Mouse (Mus musculus) fibroblast of lung, adult 2 months (primary cell): ENCODE measurements around the gene Grn.
"Not testable (repeated sequence)": the region's sequence is repeated elsewhere in the genome, so short reads cannot be mapped to it uniquely, and the experiment has no call there.

Experiments used
- DNase-seq: peaks from one replicate; pipeline ENCODE4 v3.0.0-alpha.2; 2011; ENCODE audit warnings: low read depth

Gene Grn

DNA sequence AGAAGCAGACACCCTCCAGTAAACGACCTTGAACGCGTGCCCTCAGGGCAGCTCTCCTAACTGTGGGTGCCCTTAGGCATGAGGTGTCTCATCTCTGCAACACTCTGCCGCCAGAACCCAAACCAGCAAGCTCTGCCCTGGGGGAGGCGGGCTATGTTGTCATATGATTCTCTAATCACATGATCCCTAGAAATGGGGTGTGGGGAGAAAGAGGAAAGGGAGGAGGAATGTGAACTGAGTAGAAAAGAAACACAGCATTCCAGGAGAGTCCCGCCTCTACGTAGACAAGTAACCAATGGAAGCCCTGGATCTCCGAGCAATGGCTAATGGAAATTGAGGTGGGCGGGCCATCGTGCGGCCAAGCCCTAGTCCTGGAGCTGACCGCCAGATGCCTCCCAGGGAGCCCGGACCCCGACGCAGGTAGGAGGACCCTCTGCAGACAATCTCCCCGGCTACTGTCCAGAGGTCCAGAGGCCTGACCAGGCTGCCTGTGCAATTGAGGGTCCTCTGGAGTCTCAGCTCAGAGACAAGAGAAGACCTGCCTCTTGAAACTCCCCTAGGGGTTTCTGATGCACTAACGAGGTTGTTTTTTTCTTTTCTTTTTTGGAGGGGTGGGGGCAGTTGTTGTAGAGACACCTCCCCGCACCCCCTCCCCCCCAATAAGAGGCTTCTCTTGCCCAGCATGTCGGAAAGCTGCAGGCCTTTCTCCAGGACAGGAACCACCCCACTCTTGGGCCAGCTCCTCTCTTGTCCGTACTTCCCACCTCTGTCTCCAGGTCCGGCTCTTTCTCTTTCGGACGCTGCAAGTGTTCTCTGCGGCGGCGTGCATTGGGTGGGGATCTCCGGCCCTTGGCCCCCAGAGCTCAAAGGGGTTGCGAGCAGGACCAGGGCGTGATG is at the start of gene Grn:
TSS of gene Grn (plus strand) at position 195 of the 897 bp plus-strand sequence.
- peak; percentile 96 for DNase-seq

DNA sequence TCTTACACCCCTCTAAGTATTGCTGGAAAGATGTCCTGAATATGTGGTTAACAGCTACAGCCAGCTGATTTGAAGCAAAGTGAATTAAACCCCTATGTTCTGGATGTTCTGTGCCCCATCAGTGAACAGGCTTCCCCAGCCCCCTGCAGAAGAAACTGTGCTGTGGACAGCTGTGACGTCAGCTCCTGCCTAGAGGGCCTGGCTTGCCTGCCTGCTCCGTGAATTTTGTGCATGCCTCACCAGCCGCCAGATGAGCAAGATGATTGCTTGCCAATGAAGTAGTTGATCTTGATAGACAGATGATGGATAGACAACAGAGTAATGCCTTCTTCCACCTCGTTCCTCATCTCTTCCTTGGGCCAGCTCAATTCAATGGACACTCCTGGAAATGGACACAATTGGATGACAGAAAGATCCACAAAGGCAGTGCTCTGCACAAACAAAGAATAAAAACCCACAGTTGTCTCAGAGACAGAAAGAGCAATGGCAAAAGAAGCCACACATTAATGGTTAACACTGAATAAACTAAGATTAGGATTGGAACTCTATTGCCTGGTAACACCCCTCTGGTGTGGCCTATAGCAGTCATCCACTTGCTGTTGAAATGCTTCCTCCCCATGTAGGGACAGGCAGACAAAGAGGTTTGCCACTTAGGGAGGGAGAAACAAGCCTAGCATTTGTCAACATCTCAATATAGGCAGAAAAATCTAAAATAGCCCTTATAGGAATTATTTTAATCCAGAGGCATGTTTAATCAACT is 48.6 kb upstream of the Grn start:
- DNase-seq: no peak

DNA sequence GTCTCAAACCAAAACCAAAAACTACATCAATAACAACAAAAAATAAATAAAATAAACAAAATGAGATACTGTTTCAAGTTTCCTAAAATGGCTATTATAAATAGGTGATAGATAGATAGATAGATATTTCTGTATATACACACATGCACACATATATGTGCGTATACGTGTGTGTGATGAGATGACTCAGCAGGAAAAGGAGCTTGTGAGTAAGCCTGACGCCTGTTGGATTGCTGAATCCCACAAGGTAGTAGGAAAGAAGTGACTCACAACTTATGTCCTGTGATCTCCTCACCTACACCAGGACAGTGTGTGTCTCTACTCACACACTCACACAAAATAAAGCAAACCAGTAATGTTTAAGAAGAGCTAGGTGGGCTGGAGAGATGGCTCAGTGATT is 47.3 kb upstream of the Grn start:
- no peak for DNase-seq

DNA sequence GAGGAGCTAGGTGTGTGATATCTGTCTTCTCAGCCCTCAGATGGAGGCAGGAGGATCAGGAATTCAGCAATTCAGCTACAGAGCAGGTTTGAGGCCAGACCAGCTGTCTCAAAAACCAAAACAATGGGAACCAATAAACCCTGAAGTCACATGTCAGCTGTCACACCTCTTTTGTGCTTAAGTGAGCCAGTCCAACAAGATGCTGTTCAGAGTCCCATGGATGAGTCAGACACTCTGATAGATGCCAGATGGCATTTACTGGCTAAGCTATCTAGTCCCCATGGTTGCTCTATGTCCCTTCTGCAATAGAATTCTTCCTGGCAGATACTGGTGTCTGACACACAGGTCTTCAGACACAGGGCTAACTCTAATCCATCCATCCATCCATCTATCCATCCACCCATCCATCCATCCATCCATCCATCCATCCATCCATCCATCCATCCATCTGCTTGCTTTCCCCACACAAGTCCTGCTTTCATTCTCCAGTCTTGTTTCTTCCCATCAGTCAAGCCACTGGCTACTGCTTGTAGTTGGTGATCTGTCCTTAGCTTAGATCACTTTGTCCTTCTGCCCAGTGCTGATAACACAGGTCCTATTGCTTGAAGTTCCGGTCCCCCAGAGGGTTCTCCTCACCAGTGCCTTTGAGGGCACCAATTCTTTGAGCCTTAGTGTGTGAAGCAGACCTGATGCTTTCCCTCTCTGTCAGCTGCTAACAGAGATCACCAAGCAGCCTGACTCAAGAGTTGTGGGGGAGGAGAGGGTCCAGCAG is 46.6 kb upstream of the Grn start:
- no peak for DNase-seq

DNA sequence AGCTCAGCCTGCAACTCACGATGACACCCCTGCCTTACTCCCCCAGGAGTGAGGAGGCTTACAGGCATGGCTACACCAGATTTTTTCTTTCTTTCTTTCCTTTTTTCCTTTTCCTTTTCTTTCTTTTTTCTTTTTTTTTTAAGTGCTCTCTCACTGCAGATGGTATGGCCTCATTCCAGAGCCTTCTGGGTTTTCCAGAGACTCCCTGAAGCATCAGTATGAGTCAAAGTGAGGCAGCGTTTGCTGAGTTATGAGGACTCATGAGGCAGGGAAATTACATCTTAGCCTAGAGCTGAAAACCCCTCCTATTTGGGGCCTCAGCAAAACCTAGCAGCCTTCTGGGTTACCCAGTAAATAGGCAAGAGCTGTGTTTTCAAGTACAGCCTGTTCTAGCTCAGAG is 45.7 kb upstream of the Grn start:
- no peak for DNase-seq

DNA sequence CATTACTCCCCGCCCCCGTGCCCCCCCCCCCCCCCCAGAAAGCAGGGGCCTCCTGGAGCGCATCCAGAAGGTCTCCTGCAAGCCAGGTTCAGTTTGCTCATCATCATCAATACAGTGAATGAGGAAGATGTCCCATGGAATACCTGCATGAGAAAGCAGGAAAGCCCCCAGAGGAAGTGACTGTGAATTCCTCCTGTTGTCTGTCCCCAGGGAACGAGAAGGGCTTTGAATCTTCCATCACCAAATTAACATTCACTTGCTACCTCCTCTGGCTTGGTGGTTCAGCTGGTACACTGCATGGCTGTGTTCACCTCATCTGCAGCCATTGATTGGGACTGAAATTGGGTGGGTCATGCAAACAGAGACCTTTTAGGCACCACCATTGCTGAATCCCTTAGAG is 45.0 kb upstream of the Grn start:
- DNase-seq: no peak

DNA sequence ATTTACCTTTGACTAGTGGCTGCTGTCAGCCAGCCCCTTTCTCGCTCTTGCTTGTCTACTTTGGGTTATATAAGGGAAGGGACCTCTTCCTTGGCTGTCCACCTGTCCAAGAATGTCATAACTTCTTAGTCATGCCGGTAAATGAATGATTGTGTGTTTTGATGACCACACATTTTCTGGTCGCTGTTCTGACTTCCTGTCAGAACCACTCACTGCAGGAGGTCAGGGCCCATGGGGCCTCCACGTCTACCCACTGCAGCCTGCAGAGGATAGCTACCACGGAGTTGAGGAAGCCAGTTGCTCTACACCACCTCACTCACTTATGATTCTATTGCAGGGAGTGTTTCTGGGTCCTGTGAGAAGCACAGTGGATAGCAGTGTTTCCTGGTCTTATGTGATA is 44.0 kb upstream of the Grn start:
- DNase-seq: no peak

DNA sequence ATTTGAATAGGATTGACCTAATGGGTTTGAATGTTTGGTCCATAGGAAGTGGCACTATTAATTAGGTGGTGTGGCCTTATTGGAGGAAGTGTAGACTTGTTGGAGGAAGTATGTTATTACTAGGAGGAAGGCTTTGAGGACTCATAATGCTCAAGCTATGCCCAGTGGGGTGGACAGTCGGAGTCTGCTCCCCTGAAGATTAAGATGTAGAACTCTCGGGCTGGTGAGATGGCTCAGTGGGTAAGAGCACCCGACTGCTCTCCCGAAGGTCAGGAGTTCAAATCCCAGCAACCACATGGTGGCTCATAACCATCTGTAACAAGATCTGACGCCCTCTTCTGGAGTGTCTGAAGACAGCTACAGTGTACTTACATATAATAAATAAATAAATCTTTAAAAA is 40.7 kb upstream of the Grn start:
- not testable (repeated sequence) for DNase-seq

DNA sequence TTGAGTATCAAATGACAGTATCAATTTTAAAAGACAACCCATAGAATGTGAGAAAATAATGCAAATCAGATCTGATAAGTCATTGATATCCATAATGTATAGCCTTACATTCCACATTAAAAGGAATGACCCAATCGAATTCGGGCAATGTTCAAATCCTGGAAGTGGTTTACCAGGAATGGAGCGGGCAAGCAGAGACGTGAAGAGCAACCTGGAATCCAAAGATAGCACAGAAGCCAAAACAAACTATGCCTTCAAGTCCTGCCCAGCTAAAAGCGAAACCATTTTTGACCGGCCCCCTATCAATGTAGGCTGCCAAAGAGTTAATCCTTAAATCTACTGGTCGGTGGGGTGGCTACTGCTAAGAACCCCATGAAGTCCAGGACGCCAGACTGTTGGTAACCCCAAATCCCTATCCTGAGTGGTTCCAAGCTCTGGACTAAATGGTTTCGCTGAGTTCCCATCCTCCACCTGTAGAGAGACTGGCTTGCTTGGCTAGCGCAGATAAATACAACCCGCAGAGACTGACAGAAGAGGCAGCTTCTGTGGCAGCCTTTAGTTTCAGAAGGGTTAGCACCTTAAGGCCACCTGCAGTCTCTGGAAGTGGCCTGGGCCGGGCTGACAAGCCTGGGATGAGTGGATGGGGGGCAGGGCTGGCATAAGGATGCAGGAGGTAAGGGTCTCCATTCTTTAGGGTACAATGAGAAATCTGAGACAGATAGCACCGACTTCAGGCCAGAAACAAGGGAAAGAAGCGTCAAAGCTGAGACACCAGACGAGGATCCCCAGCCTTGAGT is 37.5 kb upstream of the Grn start:
- no peak for DNase-seq

DNA sequence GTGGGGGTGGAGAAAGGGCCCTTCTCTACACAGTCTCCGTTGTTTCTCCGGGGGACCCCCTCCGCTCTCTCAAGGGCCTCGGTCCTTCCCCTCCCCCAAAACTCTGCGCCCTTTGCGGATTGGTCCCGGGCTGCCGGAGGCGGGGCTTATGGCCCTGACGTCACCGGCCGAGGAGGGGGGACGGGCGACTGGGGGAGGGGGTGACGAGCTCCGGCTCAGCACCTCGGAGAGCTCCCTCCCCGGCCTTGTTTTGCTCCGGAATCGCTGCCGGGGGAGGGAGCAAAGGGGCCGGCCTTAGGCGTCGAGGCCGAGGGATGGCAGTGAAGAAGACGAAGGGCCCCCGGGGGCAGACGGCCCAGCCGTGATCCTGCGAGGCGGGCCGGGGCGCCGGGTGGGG is 36.9 kb upstream of the Grn start, which contains the start of gene Rundc3a:
TSS of gene Rundc3a (plus strand) at position 166 of the 397 bp plus-strand sequence.
- DNase-seq: no peak

DNA sequence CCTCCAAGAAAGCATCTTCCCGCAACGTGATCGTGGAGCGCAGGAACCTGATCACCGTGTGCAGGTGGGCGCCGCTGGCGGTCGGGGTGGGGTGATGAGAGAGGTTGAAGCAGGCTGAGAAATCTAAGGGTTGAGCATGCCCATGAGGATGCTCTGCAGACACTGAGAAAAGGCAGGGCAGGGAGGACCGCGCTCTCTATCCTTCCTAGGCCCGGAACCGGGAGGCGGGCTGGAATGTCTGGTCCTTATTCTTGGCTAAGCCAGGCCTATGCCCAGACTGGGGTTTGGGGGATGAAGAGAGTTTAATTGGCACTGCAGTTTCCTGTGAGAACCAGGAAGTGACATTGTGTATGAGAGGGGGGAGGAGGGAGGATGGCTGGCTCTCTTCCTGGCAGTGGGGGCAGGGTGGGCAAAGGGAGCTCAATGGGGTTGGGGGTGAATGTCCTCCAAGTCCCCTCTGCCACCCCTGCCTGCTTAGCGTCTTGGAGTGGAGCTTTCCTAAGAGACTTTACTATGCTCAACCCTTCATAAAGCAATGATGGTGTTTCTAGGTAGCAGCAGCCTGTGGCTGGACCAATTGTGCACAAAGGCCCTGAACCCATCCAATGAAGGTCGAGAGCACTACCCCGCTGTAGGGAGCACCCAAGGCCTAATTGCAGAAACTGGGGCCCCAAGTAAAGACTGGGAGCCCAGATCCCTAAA is 36.2 kb upstream of the Grn start:
- no peak for DNase-seq

DNA sequence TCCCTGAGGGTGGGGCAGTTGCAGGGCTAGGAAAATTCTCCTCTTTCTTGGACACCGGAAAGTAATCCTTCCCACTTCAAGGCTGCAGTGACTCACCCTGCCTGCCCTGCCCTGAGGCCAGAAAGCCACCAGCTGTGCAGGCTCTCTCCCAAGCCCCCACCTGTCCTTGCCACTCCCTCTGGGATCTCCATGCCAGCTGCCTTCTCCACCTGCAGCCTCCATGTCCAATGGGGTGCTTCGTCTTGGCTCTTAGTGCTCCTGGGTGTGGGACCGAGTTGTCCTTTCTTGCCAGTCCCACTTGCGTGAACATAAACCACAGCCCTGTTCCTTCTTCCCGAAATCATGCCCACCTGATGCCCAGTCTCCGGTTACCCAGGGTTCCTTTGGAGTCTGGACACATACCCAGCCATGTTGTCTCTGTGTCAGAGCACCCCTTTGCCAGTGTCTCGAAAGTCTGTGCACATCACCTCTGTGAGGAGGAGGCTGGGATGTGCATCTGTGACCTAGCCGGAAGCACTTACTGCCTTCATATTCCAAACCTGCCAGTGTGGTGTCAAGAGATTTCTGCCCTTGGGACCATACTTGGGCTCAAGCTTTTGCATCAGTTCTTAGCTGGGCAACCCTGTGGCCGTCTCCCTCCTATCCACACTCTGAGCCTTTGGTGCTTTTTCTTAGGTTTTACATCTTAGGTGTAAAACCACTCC is 35.5 kb upstream of the Grn start:
- no peak for DNase-seq

DNA sequence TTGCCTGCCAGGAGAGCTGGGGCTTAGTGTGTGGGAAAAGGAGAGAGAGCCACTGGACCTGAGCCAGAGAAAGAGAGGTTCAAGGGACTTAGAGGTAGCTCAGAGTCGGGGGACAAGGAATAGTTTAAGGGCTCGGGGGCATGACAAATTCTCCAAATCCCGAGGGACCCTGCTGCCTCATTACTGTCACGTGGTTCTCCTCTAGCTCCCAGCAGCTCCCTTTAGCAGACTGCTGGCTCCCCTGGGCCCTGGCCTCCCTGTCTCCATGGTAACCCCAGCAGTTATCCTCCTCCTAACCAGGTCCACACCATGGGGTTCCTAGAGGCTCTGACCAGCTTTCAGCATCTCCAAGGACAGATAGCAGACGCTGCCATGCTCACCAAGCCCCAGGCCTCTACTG is 34.9 kb upstream of the Grn start:
- DNase-seq: no peak

DNA sequence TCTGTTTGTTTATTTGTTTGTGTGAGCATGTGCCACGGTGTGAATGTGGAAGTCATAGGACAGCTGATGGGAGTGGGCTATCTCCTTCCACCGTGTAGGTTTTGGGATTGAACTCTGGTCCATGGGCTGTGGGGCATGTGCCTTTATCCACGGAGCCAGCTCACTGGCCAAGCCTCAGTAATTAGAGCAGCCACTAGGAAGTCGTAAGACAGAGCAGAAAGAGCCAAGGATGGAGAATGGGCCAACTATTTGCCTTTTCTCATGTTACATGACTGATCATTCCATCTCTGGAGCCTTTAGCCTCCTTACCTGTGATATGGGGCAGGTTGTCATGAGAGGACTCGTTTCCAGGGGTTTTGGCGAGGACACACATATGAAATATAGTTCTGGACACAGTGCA is 33.9 kb upstream of the Grn start:
- no peak for DNase-seq

DNA sequence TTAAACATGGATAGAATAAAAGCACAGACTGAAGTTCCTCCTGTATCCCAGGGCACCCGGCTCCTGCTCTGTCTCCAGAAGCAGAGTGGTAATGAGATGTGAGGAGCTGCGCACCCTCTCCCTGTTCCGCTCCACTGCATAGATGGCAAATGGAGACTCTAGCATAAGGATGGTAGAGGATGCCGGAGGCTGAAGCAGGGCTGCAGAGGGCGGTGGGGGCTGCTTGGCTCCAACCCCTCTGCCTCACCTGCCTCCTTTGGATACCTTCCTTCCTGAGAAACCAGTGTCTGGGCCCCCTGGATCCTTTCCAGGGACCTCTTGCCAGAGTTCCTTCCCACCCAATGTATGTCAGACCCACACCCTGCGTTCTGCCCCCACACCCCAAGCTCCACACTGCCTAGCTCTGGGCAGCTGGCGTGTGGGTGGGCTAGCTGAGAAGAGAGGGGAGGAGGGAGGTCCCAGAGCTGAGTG is 33.4 kb upstream of the Grn start:
- no peak for DNase-seq

DNA sequence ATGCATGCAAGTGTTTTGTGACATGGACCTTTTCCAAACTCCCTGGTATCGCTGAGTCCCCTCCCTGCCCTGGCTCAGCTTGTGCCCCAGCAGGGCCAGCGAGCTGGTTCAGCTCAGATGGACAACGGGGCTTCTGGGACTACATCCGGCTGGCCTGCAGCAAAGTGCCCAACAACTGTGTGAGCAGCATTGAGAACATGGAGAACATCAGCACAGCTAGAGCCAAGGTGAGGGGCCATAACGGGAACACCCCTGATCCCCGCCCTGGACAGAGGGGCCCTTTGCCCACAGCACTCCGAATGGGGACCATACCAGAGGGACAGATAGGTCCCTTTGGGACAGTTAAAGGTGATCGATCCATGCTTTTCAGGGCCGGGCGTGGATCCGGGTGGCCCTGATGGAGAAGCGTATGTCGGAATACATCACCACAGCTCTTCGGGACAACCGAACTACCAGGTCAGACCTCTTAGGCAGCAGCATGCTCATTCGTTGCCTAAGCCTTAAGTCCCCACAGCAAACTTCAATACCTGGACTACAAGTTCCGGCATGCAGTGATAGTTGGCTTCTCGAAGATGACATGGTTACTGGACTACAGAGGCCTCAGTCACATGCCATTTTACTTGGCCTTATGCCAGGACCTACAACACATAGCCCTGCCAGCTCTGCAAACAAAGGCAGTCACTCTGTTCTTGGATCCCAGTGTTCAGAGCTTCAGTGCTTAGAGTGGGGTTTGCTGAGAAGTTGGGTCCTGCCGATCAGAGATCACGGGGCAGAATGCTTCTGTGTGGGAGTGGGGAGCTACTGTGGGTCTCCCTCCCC is 31.9 kb upstream of the Grn start:
- no peak for DNase-seq

DNA sequence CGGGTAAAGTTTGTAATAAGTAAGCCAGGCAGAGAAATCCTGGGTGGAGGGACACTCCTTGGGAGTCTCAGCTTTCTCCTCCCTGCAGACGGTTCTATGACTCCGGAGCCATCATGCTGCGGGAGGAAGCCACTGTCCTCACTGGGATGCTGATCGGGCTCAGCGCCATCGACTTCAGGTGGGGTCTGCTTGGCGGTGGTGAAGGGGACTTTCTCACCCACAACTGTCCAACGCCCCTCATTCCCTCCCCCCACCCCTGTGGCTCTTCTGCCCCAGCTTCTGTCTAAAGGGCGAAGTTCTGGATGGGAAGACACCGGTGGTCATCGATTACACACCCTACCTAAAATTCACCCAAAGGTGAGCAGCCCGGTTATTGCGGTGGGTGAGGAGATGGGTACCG is 31.0 kb upstream of the Grn start:
- DNase-seq: no peak

DNA sequence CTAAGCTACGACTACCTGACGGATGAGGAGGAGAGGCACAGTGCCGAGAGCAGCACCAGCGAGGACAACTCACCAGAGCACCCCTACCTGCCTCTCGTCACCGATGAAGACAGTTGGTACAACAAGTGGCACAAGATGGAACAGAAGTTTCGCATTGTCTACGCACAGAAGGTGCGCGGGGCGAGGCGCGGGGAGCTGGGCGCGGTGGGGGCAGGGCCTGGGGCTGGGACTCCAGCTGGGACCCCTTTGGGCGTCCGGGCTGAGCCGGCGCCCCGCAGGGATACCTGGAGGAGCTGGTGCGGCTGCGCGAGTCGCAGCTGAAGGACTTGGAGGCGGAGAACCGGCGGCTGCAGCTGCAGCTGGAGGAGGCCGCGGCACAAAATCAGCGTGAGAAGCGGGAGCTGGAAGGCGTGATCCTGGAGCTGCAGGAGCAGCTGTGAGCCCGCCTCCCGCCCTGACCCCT is 30.5 kb upstream of the Grn start:
- no peak for DNase-seq

DNA sequence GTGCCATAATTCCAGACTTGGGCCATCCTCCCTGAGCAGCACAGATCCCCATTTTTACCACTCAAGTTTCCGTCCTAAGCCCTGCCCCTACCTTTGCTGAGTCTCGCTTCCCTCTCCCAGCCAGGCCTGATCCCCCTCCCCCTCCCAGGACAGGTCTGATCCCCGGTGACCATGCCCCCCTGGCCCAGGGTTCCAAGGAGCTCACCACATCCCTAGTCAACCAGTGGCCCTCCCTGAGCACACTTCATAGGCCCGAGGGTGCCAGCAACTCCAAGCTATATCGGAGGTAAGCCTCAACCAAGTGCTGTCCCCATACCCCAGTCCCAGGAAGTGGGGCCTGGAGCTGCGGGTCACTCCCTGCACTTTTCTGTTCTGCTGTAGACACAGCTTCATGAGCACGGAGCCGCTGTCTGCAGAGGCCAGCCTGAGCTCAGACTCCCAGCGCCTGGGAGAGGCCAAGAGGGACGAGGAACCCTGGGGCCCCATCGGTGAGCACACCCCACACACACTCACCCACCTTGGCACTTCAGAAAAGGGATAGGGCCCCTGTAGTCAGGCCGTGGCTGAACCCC is 29.5 kb upstream of the Grn start:
- no peak for DNase-seq
